Mouse (Mus musculus): ENCODE measurements around the gene Kif6.

DNA sequence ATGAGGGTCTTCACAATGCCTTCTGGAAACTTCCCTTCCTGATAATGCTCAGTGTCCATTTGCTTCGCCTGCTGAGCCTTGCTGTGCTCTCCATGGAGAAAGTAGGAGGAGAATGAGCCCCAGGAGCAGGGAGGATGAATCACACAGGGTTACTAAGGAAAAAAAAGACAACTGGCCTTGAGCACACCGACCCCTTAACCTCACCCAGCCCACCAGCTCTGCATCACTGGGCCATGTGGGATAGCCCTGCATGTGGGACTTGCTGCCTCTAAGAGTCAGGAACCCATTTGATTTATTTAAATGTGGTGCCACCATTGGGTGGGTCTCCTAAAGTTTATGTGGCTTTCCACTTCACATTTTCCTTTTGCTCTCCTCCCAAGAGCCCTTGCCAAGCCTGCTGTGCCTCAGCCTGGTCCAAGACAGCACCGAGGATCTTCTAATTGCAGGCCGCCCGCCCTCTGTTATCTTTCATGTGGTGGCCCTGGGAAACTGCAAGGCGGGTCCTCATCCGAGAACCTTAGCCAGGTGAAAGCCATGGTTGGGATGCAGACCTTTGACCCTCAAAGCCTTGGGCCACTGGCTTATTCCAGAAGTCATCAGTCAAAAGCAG lies 210.0 kb downstream of the Kif6 start:
- TF ChIP-seq POLR2A (IDR thresholded peaks at IDR 0.05; ENCODE audit: low read depth, low read length) (no peak), CTCF (IDR thresholded peaks at IDR 0.05; ENCODE audit: extremely low read depth, insufficient read depth, insufficient read length, insufficient replicate concordance) (no peak)

Measured in spleen, adult 2 months (tissue).